Mouse (Mus musculus): ENCODE results near the gene C2cd5.
"Not testable (repeated sequence)": the region's sequence is repeated elsewhere in the genome, so short reads cannot be mapped to it uniquely, and the experiment has no call there.

Gene C2cd5

GRCm38 (mm10) chr6:143020647-143021046, 79.3 kb downstream of the C2cd5 start:
- no peak for DNase-seq (ENCODE audit: low spot score)

GRCm38 (mm10) chr6:143020146-143020545, 79.8 kb downstream of the C2cd5 start:
- DNase-seq (ENCODE audit: low spot score), result no peak

- no peak for DNase-seq (ENCODE audit: low spot score)
Observed at GRCm38 (mm10) chr6:143012513-143013215, 87.3 kb downstream of the C2cd5 start.

- DNase-seq (ENCODE audit: low spot score), result no peak
Observed at GRCm38 (mm10) chr6:143008865-143009264, 91.1 kb downstream of the C2cd5 start.

- not testable (repeated sequence) for DNase-seq (ENCODE audit: low spot score)
Observed at GRCm38 (mm10) chr6:143005209-143005608, 94.7 kb downstream of the C2cd5 start.

GRCm38 (mm10) chr6:143004801-143005200, 95.1 kb downstream of the C2cd5 start:
- no peak for DNase-seq (ENCODE audit: low spot score)

GRCm38 (mm10) chr6:142998221-142998999, 101.5 kb downstream of the C2cd5 start:
- no peak for DNase-seq (ENCODE audit: low spot score)

- DNase-seq (ENCODE audit: low spot score), result no peak
Observed at GRCm38 (mm10) chr6:142996887-142997286, 103.1 kb downstream of the C2cd5 start.

- DNase-seq (ENCODE audit: low spot score), result no peak
Observed at GRCm38 (mm10) chr6:142995567-142995966, 104.4 kb downstream of the C2cd5 start.

- no peak for DNase-seq (ENCODE audit: low spot score)
Observed at GRCm38 (mm10) chr6:142994821-142995220, 105.1 kb downstream of the C2cd5 start.

- no peak for DNase-seq (ENCODE audit: low spot score)
Observed at GRCm38 (mm10) chr6:142993705-142994698, 105.9 kb downstream of the C2cd5 start.

GRCm38 (mm10) chr6:142992971-142993370, 107.0 kb downstream of the C2cd5 start:
- DNase-seq (ENCODE audit: low spot score), result no peak

GRCm38 (mm10) chr6:142992099-142992498, 107.8 kb downstream of the C2cd5 start:
- DNase-seq (ENCODE audit: low spot score), result no peak

- no peak for DNase-seq (ENCODE audit: low spot score)
Observed at GRCm38 (mm10) chr6:142991391-142992059, 108.4 kb downstream of the C2cd5 start.

GRCm38 (mm10) chr6:142990516-142990915, 109.4 kb downstream of the C2cd5 start:
- no peak for DNase-seq (ENCODE audit: low spot score)

- DNase-seq (ENCODE audit: low spot score), result no peak
Observed at GRCm38 (mm10) chr6:142989495-142989894, 110.4 kb downstream of the C2cd5 start.

- no peak for DNase-seq (ENCODE audit: low spot score)
Observed at GRCm38 (mm10) chr6:142988753-142989152, 111.2 kb downstream of the C2cd5 start.

GRCm38 (mm10) chr6:142988231-142988630, 111.7 kb downstream of the C2cd5 start:
- DNase-seq (ENCODE audit: low spot score), result no peak

- DNase-seq (ENCODE audit: low spot score), result no peak
Observed at GRCm38 (mm10) chr6:142987616-142988015, 112.3 kb downstream of the C2cd5 start.

GRCm38 (mm10) chr6:142986706-142987105, 113.2 kb downstream of the C2cd5 start:
- not testable (repeated sequence) for DNase-seq (ENCODE audit: low spot score)

GRCm38 (mm10) chr6:142985561-142986238, 114.2 kb downstream of the C2cd5 start:
- not testable (repeated sequence) for DNase-seq (ENCODE audit: low spot score)
